Mouse (Mus musculus) forebrain, embryonic 14.5 days (tissue): ENCODE data around the gene Rap1gap2. TPM values are rescaled to one million over a fixed set of nuclear protein-coding genes. Genes with fewer than 3 reads are reported as not detected.

Source experiments
- ATAC-seq: fragments of 200-750 bp; cut with Nextera tagmentation; 2 replicates; pipeline ENCODE4 v1.8.0; 2017; ENCODE audit warnings: mild to moderate bottlenecking, moderate library complexity
- DNase-seq: peaks from one replicate; pipeline ENCODE4 v3.0.0-alpha.2; 2015; ENCODE audit warnings: low spot score
- H3K27ac ChIP-seq: fragments of 300-500 bp; sonication (generic); 2 replicates; pipeline ENCODE4 v1.5.1; 2014; ENCODE audit warnings: low read depth, mild to moderate bottlenecking, control low read depth, low read length, moderate library complexity
- H3K27me3 ChIP-seq: fragments of 300-500 bp; sonication (generic); replicated peaks from 2 replicates; pipeline ENCODE4 v1.6.1; 2014; ENCODE audit warnings: low read length, control low read depth, mixed read lengths; ENCODE audit not compliant: control insufficient read depth, insufficient read depth
- H3K36me3 ChIP-seq: fragments of 300-500 bp; sonication (generic); 2 replicates; pipeline ENCODE4 v1.6.1; 2014; ENCODE audit warnings: low read length, control low read depth; ENCODE audit not compliant: control insufficient read depth, insufficient read depth
- H3K4me1 ChIP-seq: fragments of 300-500 bp; sonication (generic); 2 replicates; pipeline ENCODE4 v1.6.1; 2014; ENCODE audit warnings: antibody characterized with exemption, low read length, control low read depth; ENCODE audit not compliant: control insufficient read depth, insufficient read depth
- H3K4me2 ChIP-seq: fragments of 300-500 bp; sonication (generic); 2 replicates; pipeline ENCODE4 v1.6.1; 2014; ENCODE audit warnings: mild to moderate bottlenecking, control low read depth, low read length
- H3K4me3 ChIP-seq: fragments of 300-500 bp; sonication (generic); 2 replicates; pipeline ENCODE4 v1.5.1; 2014; ENCODE audit warnings: low read depth, low read length, control low read depth
- H3K9ac ChIP-seq: fragments of 300-500 bp; sonication (generic); 2 replicates; pipeline ENCODE4 v1.6.1; 2014; ENCODE audit warnings: mild to moderate bottlenecking, low read length, control low read depth, moderate library complexity
- H3K9me3 ChIP-seq: fragments of 300-500 bp; sonication (generic); replicated peaks from 2 replicates; pipeline ENCODE4 v1.6.1; 2016; ENCODE audit warnings: low read length, control low read depth, mixed read lengths; ENCODE audit not compliant: control insufficient read depth
- WGBS: fragments of 180-500 bp; shearing (Covaris S2); extraction: QIAGEN DNeasy Blood & Tissue Kit; methylation state at CpG from one replicate; pipeline ENCODE4 v1.1.7; 2014; 5-methylcytosine and 5-hydroxymethylcytosine counted together
- polyA plus RNA-seq: library from polyadenylated mRNA; unstranded; fragments of >200 nt; fragmentation: Nextera tagmentation; extraction: Ambion mirVana; gene quantifications from 2 replicates; pipeline ENCODE4 v1.2.1, GENCODE M21; 2014

Rap1gap2 gene
- polyA plus RNA-seq, 1 experiment from 2014 or later: 5.1 TPM

DNA sequence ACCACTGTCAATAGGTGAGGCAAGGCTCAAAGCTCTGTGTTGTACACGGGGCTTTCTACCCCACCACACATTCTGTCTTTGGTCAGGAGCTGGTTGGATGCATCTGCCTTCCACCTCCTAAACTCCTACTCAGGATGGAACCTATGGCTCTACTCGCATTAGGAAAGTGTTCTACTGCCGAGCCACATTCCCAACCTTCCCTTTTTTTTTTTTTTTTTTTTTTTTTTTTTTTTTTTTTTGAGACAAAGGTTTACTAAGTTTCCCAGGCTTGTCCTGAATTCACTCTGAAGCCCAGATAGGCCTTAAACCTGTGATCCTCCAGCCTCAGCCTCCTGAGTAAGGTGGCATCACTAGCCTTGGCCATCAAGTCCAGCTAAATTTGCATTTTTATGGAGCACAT is 90.5 kb downstream of the Rap1gap2 start:
- Histone ChIP-seq H3K4me2 (no peak overlapping the region), H3K9me3 (no peaks in the 10 kb centered on the region), H3K4me1 (peaks cover 9% of the 10 kb centered on the region), H3K9ac (no peak overlapping the region), H3K27ac (no peak overlapping the region), H3K4me3 (no peak overlapping the region), H3K36me3 (no peaks in the 10 kb centered on the region), H3K27me3 (peaks cover 20% of the 10 kb centered on the region)
- WGBS: 76% methylated on average over 3 of the region's 3 CpGs
- DNase-seq: no peak
- no peak for ATAC-seq

DNA sequence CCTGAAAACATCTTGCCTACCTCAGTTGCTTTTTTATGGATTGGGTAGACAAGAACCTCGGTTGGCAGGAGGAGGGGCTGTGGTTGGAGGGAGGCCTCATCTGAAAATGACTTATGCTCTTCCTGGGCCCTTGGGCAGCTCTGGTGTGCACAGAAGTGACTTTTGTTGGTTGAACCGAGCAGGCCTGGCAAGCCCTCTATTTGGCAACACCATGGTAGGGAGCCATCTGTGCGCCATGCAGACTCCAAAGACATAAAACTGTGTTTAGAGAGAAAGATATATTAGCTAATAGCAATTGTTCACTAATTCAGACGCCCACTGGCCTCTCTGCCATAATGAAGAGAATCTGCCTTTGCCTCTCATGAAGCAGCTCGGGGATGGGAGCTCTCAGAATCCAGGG is 94.6 kb downstream of the Rap1gap2 start:
- WGBS: 80% methylated on average over 5 of the region's 5 CpGs
- no peak overlapping the region for H3K27ac ChIP-seq
- no peak overlapping the region for H3K4me3 ChIP-seq
- no peaks in the 10 kb centered on the region for H3K36me3 ChIP-seq
- DNase-seq (no peak), ATAC-seq (no peak)
- no peak overlapping the region for H3K9ac ChIP-seq
- no peak overlapping the region for H3K4me2 ChIP-seq
- H3K4me1 ChIP-seq: no peaks in the 10 kb centered on the region
- no peaks in the 10 kb centered on the region for H3K9me3 ChIP-seq
- H3K27me3 ChIP-seq: no peaks in the 10 kb centered on the region

DNA sequence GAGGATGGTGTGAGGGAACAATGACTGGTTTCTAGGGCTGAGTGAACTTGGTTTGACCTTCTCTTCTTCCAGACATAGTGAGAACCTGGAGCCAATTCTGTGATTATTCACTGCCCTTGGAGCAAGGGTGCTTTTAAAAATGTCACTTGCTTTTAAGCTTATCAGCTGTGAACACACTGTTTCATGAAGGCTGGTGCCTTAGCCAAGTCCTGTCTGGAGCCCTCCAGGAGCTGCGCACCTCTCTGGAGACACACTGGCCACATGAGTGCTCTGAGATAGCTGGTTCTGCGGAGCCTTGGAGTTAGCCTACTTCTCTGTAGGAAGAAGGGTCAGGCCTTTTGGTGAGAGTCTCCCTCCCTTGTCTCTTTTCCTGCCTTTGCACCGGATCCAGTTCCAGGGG is 95.7 kb downstream of the Rap1gap2 start:
- Histone ChIP-seq H3K9ac (no peak overlapping the region), H3K27me3 (no peaks in the 10 kb centered on the region), H3K27ac (no peak overlapping the region), H3K9me3 (no peaks in the 10 kb centered on the region), H3K36me3 (no peaks in the 10 kb centered on the region), H3K4me3 (no peak overlapping the region), H3K4me1 (no peaks in the 10 kb centered on the region), H3K4me2 (no peak overlapping the region)
- DNase-seq: no peak
- no peak for ATAC-seq
- 89% methylated on average over 3 of the region's 3 CpGs for WGBS

DNA sequence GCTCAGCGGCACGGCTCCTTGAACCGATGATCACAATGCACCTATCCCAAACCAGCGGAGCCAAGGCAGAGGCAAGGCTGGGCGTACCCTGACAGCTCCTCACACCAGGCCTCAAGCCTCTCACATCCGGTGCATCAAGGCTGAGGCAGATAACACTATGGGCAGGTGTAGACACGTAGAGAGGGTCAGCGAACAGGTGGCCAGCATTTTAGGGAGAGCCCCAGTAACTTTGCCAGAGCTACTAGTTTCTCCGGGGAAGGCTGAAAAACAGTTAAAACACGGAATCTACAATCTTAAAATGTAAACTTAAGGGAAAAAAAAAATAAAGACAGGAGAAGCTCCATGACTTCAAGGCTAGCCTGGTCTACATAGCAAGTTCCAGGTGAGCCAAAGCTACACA is 98.1 kb downstream of the Rap1gap2 start:
- H3K27me3 ChIP-seq: no peaks in the 10 kb centered on the region
- no peaks in the 10 kb centered on the region for H3K9me3 ChIP-seq
- 91% methylated on average over 10 of the region's 10 CpGs for WGBS
- ATAC-seq: no peak
- no peak overlapping the region for H3K27ac ChIP-seq
- H3K9ac ChIP-seq: no peak overlapping the region
- no peak for DNase-seq
- H3K36me3 ChIP-seq: no peaks in the 10 kb centered on the region
- no peak overlapping the region for H3K4me2 ChIP-seq
- H3K4me1 ChIP-seq: no peaks in the 10 kb centered on the region
- H3K4me3 ChIP-seq: no peak overlapping the region

DNA sequence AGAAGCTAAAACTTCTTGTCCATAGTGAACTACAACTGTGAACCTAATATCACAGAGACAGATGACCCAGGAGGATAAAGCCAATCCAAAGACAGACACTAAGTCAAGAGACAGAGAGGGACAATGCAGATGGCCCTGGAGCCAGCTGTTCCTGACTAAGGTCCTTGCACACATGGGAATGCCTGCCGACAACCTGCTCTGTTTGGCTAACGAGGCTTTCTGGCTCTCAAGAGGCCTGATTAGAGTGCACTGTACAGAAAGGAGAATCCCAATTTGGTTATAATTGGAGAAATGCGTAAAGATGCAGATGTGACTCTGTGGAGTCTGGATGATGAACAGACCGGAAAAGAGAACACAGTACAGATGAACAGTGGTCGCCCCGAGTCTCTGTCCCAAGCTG is 104.4 kb downstream of the Rap1gap2 start:
- no peak overlapping the region for H3K27ac ChIP-seq
- ATAC-seq (no peak; the same call in 1 of the 2 replicates), DNase-seq (peak; percentile 42)
- no peaks in the 10 kb centered on the region for H3K4me1 ChIP-seq
- no peak overlapping the region for H3K4me3 ChIP-seq
- no peak overlapping the region for H3K4me2 ChIP-seq
- no peak overlapping the region for H3K9ac ChIP-seq
- H3K9me3 ChIP-seq: no peaks in the 10 kb centered on the region
- H3K27me3 ChIP-seq: no peaks in the 10 kb centered on the region
- 55% methylated on average over 6 of the region's 6 CpGs for WGBS
- H3K36me3 ChIP-seq: no peaks in the 10 kb centered on the region

DNA sequence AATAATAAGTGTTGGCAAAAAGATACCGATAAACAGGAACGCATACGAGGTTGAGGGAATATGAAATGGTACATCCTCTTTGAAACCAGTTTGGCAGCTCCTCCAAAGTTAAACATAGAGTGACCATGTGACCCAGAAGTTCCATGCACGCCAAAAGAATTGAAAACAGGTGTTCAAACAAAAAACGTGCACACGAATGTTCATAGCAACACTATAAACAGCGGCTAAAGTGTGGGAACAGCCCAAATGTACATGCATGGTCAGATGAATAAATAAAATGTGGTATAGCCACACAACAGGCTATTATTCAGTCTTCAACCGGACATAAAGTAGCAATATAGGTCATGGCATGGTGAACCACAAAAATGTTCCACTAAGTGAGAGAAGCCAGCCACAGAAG is 108.2 kb downstream of the Rap1gap2 start:
- H3K9me3 ChIP-seq: no peaks in the 10 kb centered on the region
- H3K27ac ChIP-seq: no peak overlapping the region
- no peak overlapping the region for H3K4me3 ChIP-seq
- DNase-seq: no peak
- 86% methylated on average over 8 of the region's 8 CpGs for WGBS
- no peak overlapping the region for H3K9ac ChIP-seq
- H3K4me1 ChIP-seq: no peaks in the 10 kb centered on the region
- no peak for ATAC-seq
- no peak overlapping the region for H3K4me2 ChIP-seq
- H3K36me3 ChIP-seq: no peaks in the 10 kb centered on the region
- no peaks in the 10 kb centered on the region for H3K27me3 ChIP-seq

DNA sequence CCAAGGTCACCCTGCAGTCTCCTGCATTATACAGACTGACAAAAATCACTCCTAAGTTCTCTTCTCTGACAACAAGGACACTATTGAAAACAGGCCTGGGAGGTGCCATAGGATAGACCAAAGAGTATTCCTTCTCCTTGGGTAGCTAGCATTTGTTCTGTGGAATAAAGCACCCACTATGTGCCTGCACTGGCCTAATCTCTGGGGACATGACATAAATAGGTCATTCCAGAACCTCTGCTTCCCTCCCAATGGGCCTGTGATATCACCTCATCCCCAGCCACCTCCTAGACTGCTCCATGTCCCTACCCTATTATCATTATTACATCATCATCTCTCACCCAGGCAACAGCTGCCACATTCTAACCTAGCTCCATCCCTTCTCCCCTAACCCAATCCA is 108.7 kb downstream of the Rap1gap2 start:
- DNase-seq (no peak), ATAC-seq (no peak)
- Histone ChIP-seq H3K4me1 (no peaks in the 10 kb centered on the region), H3K4me2 (no peak overlapping the region), H3K9me3 (no peaks in the 10 kb centered on the region), H3K9ac (no peak overlapping the region), H3K36me3 (no peaks in the 10 kb centered on the region), H3K27ac (no peak overlapping the region), H3K4me3 (no peak overlapping the region), H3K27me3 (no peaks in the 10 kb centered on the region)

DNA sequence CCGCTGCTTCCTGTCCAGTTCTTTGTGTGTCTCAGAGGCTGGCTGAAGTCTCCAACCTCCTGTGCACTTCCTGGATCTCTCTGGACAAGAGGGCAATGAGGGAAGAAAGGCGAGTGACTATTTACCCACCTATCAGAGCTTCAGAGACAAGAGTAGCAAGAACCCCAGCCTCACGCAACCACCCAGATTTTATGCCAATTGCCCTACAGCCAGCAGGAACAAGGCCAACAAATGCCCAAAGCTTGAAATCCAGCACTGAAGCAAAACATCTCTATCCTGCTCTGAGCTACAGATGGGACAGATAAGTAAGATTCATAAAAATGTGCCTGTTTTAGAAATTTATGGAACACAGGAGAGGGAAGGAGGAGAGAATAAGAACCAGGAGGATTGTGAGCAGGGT is 109.7 kb downstream of the Rap1gap2 start:
- Histone ChIP-seq H3K9me3 (no peaks in the 10 kb centered on the region), H3K9ac (no peak overlapping the region), H3K27me3 (no peaks in the 10 kb centered on the region), H3K4me2 (no peak overlapping the region), H3K4me1 (no peaks in the 10 kb centered on the region), H3K27ac (no peak overlapping the region), H3K36me3 (no peaks in the 10 kb centered on the region), H3K4me3 (no peak overlapping the region)
- DNase-seq (no peak), ATAC-seq (no peak)
- 79% methylated on average over 3 of the region's 3 CpGs for WGBS

DNA sequence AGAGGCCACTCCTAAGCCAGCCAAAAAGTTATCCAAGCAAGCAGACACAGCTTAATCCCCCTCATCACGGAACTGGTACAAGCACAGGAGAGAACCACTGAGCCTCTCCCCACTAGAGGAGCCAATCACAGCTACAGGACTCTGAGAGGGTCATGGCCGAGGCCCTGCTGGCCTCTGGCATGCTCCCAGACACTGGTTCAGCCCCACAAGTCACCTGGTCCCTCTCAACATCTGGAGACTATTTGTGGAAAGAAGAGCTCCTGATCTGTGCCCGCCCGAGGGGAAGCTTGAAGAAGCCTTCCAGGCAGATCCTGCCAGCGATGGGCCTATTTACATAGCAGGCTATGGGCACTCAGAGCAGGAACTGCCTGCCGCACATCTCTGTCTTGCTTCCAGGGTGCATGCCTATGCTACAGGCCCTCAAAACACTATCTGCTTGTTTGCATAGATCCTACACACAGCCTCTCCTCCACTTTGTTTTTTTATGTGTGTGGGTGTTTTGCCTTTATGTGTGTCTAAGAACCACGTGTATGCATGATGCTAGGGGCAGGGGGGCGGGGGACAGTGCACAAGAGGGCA is 111.1 kb downstream of the Rap1gap2 start:
- H3K4me3 ChIP-seq: no peak overlapping the region

More for the DNA sequence above, 111.1 kb downstream of the Rap1gap2 start:
- Histone ChIP-seq H3K27me3 (no peaks in the 10 kb centered on the region), H3K36me3 (no peaks in the 10 kb centered on the region), H3K4me1 (no peaks in the 10 kb centered on the region), H3K27ac (no peak overlapping the region), H3K9me3 (no peaks in the 10 kb centered on the region), H3K4me2 (no peak overlapping the region), H3K9ac (no peak overlapping the region)
- ATAC-seq (no peak), DNase-seq (no peak)
- WGBS: 75% methylated on average over 8 of the region's 8 CpGs
